14 mouse cellular contexts compared by ENCODE assay signal in genomic region chr11:79001871-79002270, GRCm38 (mm10). TPM values are rescaled to one million over a fixed set of nuclear protein-coding genes. Genes with fewer than 3 reads are reported as not detected.
DNase-seq lines count a peak whose midpoint lies in the region; ATAC-seq lines count a peak whose summit lies in the region.
"Had no signal": no experiment of that assay in that cellular context is flagged by ENCODE, and none has a peak within 500 bp of the region (broad histone marks: within the 10 kb centered on the region; RNA-seq: fewer than 3 reads in every experiment).

No protein-coding gene starts in this region.

- H3K9ac ChIP-seq in heart, embryonic 14.5 days (ENCODE audit: low read length): no peak overlapping the region
- H3K9ac ChIP-seq in lung, embryonic 16.5 days (ENCODE audit: low read length): no peak overlapping the region
- no peak overlapping the region for H3K9ac ChIP-seq in stomach, embryonic 14.5 days (replicated peaks; ENCODE audit: low read depth, low read length)
- H3K9ac ChIP-seq: embryonic facial prominence, embryonic 12.5 days; forebrain, embryonic 12.5 days; hindbrain, embryonic 12.5 days; liver, embryonic 14.5 days had no signal

- H3K4me3 ChIP-seq in heart, embryonic 14.5 days (ENCODE audit: control insufficient read depth in 1 of 2, insufficient read depth in 1 of 2, low read depth in 1 of 2, low read length in 2 of 2): no peak overlapping the region
- H3K4me3 ChIP-seq in lung, embryonic 16.5 days (ENCODE audit: low read length): no peak overlapping the region
- no peak overlapping the region for H3K4me3 ChIP-seq in brown adipose tissue, adult 24 weeks (ENCODE audit: insufficient read depth, low read depth, low read length)
- H3K4me3 ChIP-seq in stomach, embryonic 14.5 days (ENCODE audit: low read depth, low read length): no peak overlapping the region
- H3K4me3 ChIP-seq: embryonic facial prominence, embryonic 12.5 days; forebrain, embryonic 12.5 days; hindbrain, embryonic 12.5 days had no signal

- H3K4me1 ChIP-seq in heart, embryonic 14.5 days (ENCODE audit: control insufficient read depth in 2 of 2, insufficient read depth in 2 of 2, low read length in 2 of 2): peaks cover 5 to 10% of the 10 kb centered on the region in 2 experiments; a peak in 3 of 4 replicates
- H3K4me1 ChIP-seq in lung, embryonic 16.5 days (replicated peaks; ENCODE audit: control insufficient read depth, insufficient read depth, low read length): peaks cover 10% of the 10 kb centered on the region
- peaks cover 13% of the 10 kb centered on the region for H3K4me1 ChIP-seq in brown adipose tissue, adult 24 weeks (ENCODE audit: control insufficient read depth, insufficient read depth, insufficient read length, low read length)
- peaks cover 15% of the 10 kb centered on the region for H3K4me1 ChIP-seq in stomach, embryonic 14.5 days (ENCODE audit: control insufficient read depth, insufficient read depth, low read length)
- H3K4me1 ChIP-seq: embryonic facial prominence, embryonic 12.5 days; forebrain, embryonic 12.5 days had no signal

- intact Hi-C loops in left cerebral cortex, postnatal 10 days (cut with DNase I): no loop called here

- no peak for DNase-seq in heart, adult 18-20 months
- DNase-seq in lung, adult 18-20 months: no peak
- no peak for DNase-seq in left cerebral cortex, postnatal 10 days (ENCODE audit: extremely low spot score in 1 of 2, low spot score in 2 of 2)
- DNase-seq: cerebellum, postnatal 14 days; kidney, adult 8-10 months; thymus, adult 18-20 months had no signal

- H3K9me3 ChIP-seq in heart, embryonic 14.5 days (ENCODE audit: control insufficient read depth, low read length): peaks cover 9% of the 10 kb centered on the region
- H3K9me3 ChIP-seq in lung, embryonic 16.5 days (ENCODE audit: control insufficient read depth, low read length): no peaks in the 10 kb centered on the region
- no peaks in the 10 kb centered on the region for H3K9me3 ChIP-seq in stomach, embryonic 14.5 days (ENCODE audit: control insufficient read depth, low read depth, low read length)
- H3K9me3 ChIP-seq: forebrain, embryonic 12.5 days; hindbrain, embryonic 12.5 days had no signal

- peak overlapping the region; percentile 77 to 83 for H3K27ac ChIP-seq in heart, embryonic 14.5 days (replicated peaks in 1 of 2; ENCODE audit: control insufficient read depth in 1 of 2, insufficient read depth in 1 of 2, low read depth in 2 of 2, low read length in 2 of 2)
- peak overlapping the region; percentile 88 for H3K27ac ChIP-seq in lung, embryonic 16.5 days (ENCODE audit: low read length)
- H3K27ac ChIP-seq in brown adipose tissue, adult 24 weeks (replicated peaks; ENCODE audit: low read depth, low read length): peak overlapping the region; percentile 82
- peak overlapping the region; percentile 12; the same call in 1 of the 2 replicates for H3K27ac ChIP-seq in stomach, embryonic 14.5 days (ENCODE audit: low read length)
- H3K27ac ChIP-seq: embryonic facial prominence, embryonic 12.5 days; forebrain, embryonic 12.5 days; hindbrain, embryonic 12.5 days; liver, embryonic 14.5 days had no signal

- H3K4me2 ChIP-seq in heart, embryonic 14.5 days (ENCODE audit: low read length): no peak overlapping the region
- H3K4me2 ChIP-seq in lung, embryonic 16.5 days (ENCODE audit: low read depth, low read length): no peak overlapping the region
- no peak overlapping the region for H3K4me2 ChIP-seq in stomach, embryonic 14.5 days (replicated peaks; ENCODE audit: low read depth, low read length)
- H3K4me2 ChIP-seq: embryonic facial prominence, embryonic 12.5 days; forebrain, embryonic 12.5 days; hindbrain, embryonic 12.5 days had no signal

- no peak for ATAC-seq in heart, embryonic 14.5 days (ENCODE audit: insufficient number of reproducible peaks, insufficient read depth, low FRiP score, low read depth)
- no peak for ATAC-seq in lung, embryonic 16.5 days (ENCODE audit: low read depth)
- no peak for ATAC-seq in stomach, embryonic 14.5 days (ENCODE audit: insufficient number of reproducible peaks, insufficient read depth, low FRiP score, low read depth)

- 85% methylated on average over 4 of the region's 4 CpGs for WGBS in heart, embryonic 14.5 days
- WGBS in lung, embryonic 16.5 days: 85% methylated on average over 4 of the region's 4 CpGs
- WGBS in stomach, embryonic 14.5 days: 73% methylated on average over 4 of the region's 4 CpGs

- H3K36me3 ChIP-seq in heart, embryonic 14.5 days (ENCODE audit: control insufficient read depth, insufficient read depth, low read length): no peaks in the 10 kb centered on the region
- H3K36me3 ChIP-seq in lung, embryonic 16.5 days (ENCODE audit: control insufficient read depth, insufficient read depth, low read length): no peaks in the 10 kb centered on the region
- H3K36me3 ChIP-seq in stomach, embryonic 14.5 days (ENCODE audit: control insufficient read depth, insufficient read depth, low read length): no peaks in the 10 kb centered on the region
- H3K36me3 ChIP-seq: embryonic facial prominence, embryonic 12.5 days; forebrain, embryonic 12.5 days; hindbrain, embryonic 12.5 days had no signal

- H3K27me3 ChIP-seq in heart, embryonic 14.5 days (ENCODE audit: control insufficient read depth, insufficient read depth, low read length): no peaks in the 10 kb centered on the region
- no peaks in the 10 kb centered on the region for H3K27me3 ChIP-seq in lung, embryonic 16.5 days (ENCODE audit: control insufficient read depth, insufficient read depth, low read depth, low read length)
- no peaks in the 10 kb centered on the region for H3K27me3 ChIP-seq in stomach, embryonic 14.5 days (ENCODE audit: control insufficient read depth, insufficient read depth, low read length)
- H3K27me3 ChIP-seq: embryonic facial prominence, embryonic 12.5 days; forebrain, embryonic 12.5 days; hindbrain, embryonic 12.5 days had no signal

RNA-seq across cellular contexts. Expression of gene Lgals9, which starts 17.1 kb away (rescaled TPM):
- polyA plus RNA-seq in heart, embryonic 14.5 days (2014; fragmentation: Nextera tagmentation; extraction: Ambion mirVana): 63.4 and 65.2 TPM in 2 replicates
- 10 to 100 TPM; 19.5 to 22.5 TPM for total RNA-seq in heart, adult 18-20 months (2021)
- polyA plus RNA-seq in lung, embryonic 16.5 days (2015; fragmentation: Nextera tagmentation; extraction: Ambion mirVana): 50.8 and 60.8 TPM in 2 replicates
- polyA plus RNA-seq in brown adipose tissue, adult 24 weeks (2012; ENCODE audit: insufficient read depth, insufficient read length, missing spikeins): 39.6 and 55.8 TPM in 2 replicates
- polyA plus RNA-seq in stomach, embryonic 14.5 days (2014; fragmentation: Nextera tagmentation; extraction: Ambion mirVana): 32.9 and 36.0 TPM in 2 replicates
- 1 to 10 TPM; 7.3 to 8.3 TPM for total RNA-seq in left cerebral cortex, postnatal 10 days (2021)

Comparison
In these comparisons a context has a peak if more than half of its experiments do, and no peak if none do; other contexts are left out.
1. H3K27ac ChIP-seq: peak in every context shown above with its lines; median percentile 88 in lung, embryonic 16.5 days; 82 in brown adipose tissue, adult 24 weeks; 80 in heart, embryonic 14.5 days; 12 in stomach, embryonic 14.5 days.